Mouse (Mus musculus) frontal cortex, adult (tissue): ENCODE measurements around the gene Tbxa2r.

Experiments
- ATAC-seq: cut with Nextera tagmentation; 2 replicates; pipeline ENCODE4 v1.9.2; 2017; ENCODE audit warnings: mild to moderate bottlenecking, moderate library complexity, mixed read lengths; ENCODE audit not compliant: low TSS enrichment

Gene Tbxa2r

DNA sequence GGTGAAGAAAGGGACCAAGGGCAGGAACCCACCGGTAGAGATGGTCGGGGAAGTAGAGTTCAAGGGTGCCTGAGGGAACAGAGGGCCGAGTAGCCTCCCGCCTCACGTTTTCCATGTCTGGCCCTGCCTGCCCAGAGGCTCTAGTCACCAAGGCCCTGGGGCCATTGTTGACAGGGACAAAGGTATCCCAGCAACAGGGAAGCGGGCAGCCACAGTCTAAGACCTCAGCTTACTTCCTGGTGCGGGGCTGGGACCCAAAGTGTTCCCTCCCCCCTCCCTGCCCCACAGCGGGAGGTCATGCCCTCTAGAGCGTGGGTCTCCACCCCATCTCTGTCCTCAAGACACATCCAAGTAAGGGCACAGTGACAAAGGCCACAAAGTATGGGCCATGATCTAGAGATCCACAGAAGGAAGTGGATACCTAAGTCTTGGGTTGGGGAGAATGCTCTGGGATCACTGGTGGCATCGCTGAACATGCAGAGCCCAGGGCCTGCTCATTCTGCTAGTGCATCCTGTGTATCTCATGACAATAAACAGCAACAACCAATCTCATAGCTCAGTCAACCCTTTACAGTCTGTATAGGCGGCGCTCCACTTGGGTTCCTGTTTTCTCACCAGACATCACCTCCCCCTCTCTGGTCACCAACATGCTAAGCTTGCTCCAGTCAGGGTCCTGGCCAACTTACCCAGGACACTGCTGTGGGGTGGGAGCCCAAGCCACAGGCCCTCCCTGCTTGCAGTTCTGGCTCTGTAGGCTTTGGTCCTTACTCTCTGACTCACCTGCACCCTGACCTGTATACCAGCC lies 37.3 kb downstream of the Tbxa2r start, which contains the start of gene 4930404N11Rik:
4930404N11Rik (minus strand) TSS at position 145 of the 805 bp plus-strand sequence.
- ATAC-seq, result 0 out of 2 replicates have a peak, but pooled peaks have one; percentile 7

DNA sequence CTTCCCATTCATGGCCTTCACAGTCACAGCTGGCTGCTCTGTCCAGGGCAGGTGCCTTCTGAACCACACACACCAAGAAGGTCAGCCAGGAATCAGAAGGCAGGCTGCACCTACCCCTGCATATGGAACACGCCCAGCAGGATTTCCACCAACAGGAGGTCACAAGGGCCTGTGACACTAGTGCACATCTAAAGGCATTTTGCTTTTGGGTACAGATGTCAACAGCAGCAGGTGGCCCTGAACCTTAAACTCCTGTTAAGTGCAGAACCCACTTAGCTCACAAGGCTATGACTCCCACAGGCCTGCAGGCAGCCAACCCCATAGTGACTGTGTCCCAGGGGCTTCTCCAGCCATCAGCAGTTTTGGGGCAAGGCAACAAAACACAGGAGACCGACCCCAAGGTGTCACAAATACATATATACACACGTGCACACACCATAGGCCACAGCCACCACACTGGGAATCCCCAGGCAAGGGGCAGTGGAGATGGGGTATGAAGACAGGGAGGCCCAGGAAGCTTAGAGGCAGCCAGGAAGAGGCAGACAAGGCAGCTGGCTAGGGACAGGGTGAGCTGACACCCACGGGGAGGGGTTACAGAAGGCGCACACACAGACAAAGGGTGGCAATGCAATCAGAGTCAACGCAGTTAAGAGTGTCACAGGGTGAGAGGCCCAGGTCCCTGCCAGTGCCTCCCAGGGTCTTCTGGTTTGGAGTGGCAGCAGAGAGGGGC lies 38.1 kb downstream of the Tbxa2r start:
- no peak for ATAC-seq

- ATAC-seq, result no peak
These were observed 38.6 kb downstream of the Tbxa2r start for GRCm38 (mm10) chr10:81367207-81367495.

GRCm38 (mm10) chr10:81375322-81375721 lies 46.8 kb downstream of the Tbxa2r start:
- no peak for ATAC-seq

GRCm38 (mm10) chr10:81376561-81377361 lies 48.2 kb downstream of the Tbxa2r start:
- no peak for ATAC-seq

- ATAC-seq, result no peak
These were observed 48.8 kb downstream of the Tbxa2r start for GRCm38 (mm10) chr10:81377362-81377664.

- ATAC-seq, result 0 out of 2 replicates have a peak, but pooled peaks have one; percentile 15
These were observed 49.4 kb downstream of the Tbxa2r start, which contains the start of gene Fzr1 for GRCm38 (mm10) chr10:81377793-81378552. Fzr1 (minus strand) TSS chr10:81378516.

DNA sequence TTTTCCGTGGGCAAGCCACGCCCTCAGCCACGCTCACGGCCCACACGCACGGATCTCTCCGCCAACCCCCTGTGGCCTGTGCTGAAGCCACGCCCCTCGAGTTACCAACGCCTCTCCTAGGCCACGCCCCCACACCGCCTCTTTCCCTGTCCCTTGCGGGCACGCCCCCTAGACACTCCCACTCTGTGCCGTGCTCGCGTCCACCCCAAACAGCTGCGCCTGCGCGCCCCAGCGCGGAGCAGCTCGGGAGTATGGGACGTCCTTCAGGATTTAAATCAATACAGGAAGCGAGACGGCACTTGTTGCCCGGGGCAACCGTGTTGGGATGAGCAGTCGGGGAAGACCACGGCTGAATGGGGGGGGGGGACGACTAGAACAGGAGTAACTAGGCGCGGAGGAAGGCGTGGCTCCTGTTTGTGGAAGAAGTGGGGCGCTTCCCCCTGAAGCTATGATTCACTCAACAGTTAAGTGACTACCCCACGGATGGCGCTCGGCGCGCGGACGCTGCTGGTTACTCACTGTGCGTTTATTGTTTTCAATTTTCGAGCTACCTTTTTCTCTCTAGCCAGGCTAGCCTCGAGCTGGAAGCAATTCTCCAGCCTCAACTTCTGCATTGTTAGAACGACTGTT lies 50.1 kb downstream of the Tbxa2r start:
- peak; percentile 91 for ATAC-seq

GRCm38 (mm10) chr10:81379183-81379553 lies 50.6 kb downstream of the Tbxa2r start:
- no peak for ATAC-seq

GRCm38 (mm10) chr10:81379809-81380378 lies 51.4 kb downstream of the Tbxa2r start:
- ATAC-seq, result no peak

- ATAC-seq, result no peak
These were observed 53.5 kb downstream of the Tbxa2r start for GRCm38 (mm10) chr10:81382039-81382438.

- ATAC-seq, result peak; percentile 96
These were observed 55.5 kb downstream of the Tbxa2r start, which contains the start of the genes Dohh and Gm48551 for GRCm38 (mm10) chr10:81383802-81384604. Dohh (plus strand) TSS chr10:81384428. Gm48551 (plus strand) TSS chr10:81384466.

DNA sequence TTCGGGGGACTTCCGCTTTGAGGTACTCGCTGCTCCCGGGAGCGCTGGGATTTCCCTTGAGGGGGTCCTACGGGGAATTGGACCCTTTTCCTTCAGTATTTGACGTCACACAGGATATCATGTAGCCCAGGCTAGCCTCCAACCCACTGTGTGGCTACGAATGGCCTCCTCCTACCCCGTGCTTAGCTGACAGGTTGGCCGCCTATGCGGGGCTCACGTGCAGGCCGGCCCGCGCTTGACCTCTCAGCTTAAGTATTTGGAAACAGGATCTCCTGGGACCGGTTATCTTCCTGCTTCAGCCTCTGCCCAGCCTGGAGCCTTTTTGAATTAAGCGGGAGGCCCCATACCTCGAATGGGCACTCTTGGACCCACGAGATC lies 56.1 kb downstream of the Tbxa2r start:
- ATAC-seq, result 0 out of 2 replicates have a peak, but pooled peaks have one; percentile 0
